Mouse (Mus musculus): ENCODE measurements around the gene Psma2.

Gene Psma2

GRCm38 (mm10) chr13:14612926-14613529, at the start of gene Psma2, which contains the start of gene Mrpl32:
Gene Psma2, plus strand, starts transcription at chr13:14613240.
Gene Mrpl32, minus strand, starts transcription at chr13:14613165.
- peak; percentile 99 for DNase-seq (ENCODE audit: low read depth, low spot score)

- no peak for DNase-seq (ENCODE audit: low read depth, low spot score)
These were observed 38.9 kb upstream of the Psma2 start for GRCm38 (mm10) chr13:14574128-14574527.

- DNase-seq (ENCODE audit: low read depth, low spot score): no peak
These were observed 32.6 kb upstream of the Psma2 start for GRCm38 (mm10) chr13:14580392-14580791.

GRCm38 (mm10) chr13:14602744-14603143, 10.3 kb upstream of the Psma2 start:
- no peak for DNase-seq (ENCODE audit: low read depth, low spot score)

GRCm38 (mm10) chr13:14607616-14608015, 5.4 kb upstream of the Psma2 start:
- no peak for DNase-seq (ENCODE audit: low read depth, low spot score)

- no peak for DNase-seq (ENCODE audit: low read depth, low spot score)
These were observed 577 bp upstream of the Psma2 start for GRCm38 (mm10) chr13:14612463-14612862.

GRCm38 (mm10) chr13:14613553-14613952, 513 bp downstream of the Psma2 start:
- no peak for DNase-seq (ENCODE audit: low read depth, low spot score)

- DNase-seq (ENCODE audit: low read depth, low spot score): no peak
These were observed 5.7 kb downstream of the Psma2 start for GRCm38 (mm10) chr13:14618724-14619123.

- DNase-seq (ENCODE audit: low read depth, low spot score): peak; percentile 86
These were observed 16.9 kb downstream of the Psma2 start, which contains the start of gene AW209491 for GRCm38 (mm10) chr13:14629726-14630641. Gene AW209491, plus strand, starts transcription at chr13:14630154.

GRCm38 (mm10) chr13:14639998-14640397, 27.0 kb downstream of the Psma2 start:
- no peak for DNase-seq (ENCODE audit: low read depth, low spot score)

GRCm38 (mm10) chr13:14649301-14649700, 36.3 kb downstream of the Psma2 start:
- DNase-seq (ENCODE audit: low read depth, low spot score): peak; percentile 16

GRCm38 (mm10) chr13:14667107-14667506, 54.1 kb downstream of the Psma2 start:
- DNase-seq (ENCODE audit: low read depth, low spot score): no peak

GRCm38 (mm10) chr13:14670342-14670741, 57.3 kb downstream of the Psma2 start:
- DNase-seq (ENCODE audit: low read depth, low spot score): peak; percentile 11

GRCm38 (mm10) chr13:14688955-14689354, 75.9 kb downstream of the Psma2 start:
- no peak for DNase-seq (ENCODE audit: low read depth, low spot score)

GRCm38 (mm10) chr13:14716801-14717200, 103.8 kb downstream of the Psma2 start:
- DNase-seq (ENCODE audit: low read depth, low spot score): no peak

GRCm38 (mm10) chr13:14717755-14718154, 104.7 kb downstream of the Psma2 start:
- DNase-seq (ENCODE audit: low read depth, low spot score): no peak

Measured in embryo, embryonic 11.5 days (tissue).